21 mouse cellular contexts compared by ENCODE assay signal in genomic region chr12:113030046-113030445, GRCm38 (mm10). TPM values are rescaled to one million over a fixed set of nuclear protein-coding genes. Genes with fewer than 3 reads are reported as not detected.
DNase-seq lines count a peak whose midpoint lies in the region; ATAC-seq and TF ChIP-seq lines count a peak whose summit lies in the region.
"Had no signal": no experiment of that assay in that cellular context is flagged by ENCODE, and none has a peak within 500 bp of the region (broad histone marks: within the 10 kb centered on the region; RNA-seq: fewer than 3 reads in every experiment).

No protein-coding gene starts in this region.

- H3K27ac ChIP-seq in intestine, embryonic 16.5 days (ENCODE audit: low read length): no peak overlapping the region
- H3K27ac ChIP-seq in intestine, embryonic 15.5 days: no peak overlapping the region
- H3K27ac ChIP-seq in spleen, adult 2 months (ENCODE audit: insufficient read depth, low read length): peak overlapping the region; percentile 17; the same call in 1 of the 2 replicates
- H3K27ac ChIP-seq in liver, embryonic 14.5 days: peak overlapping the region; percentile 89
- H3K27ac ChIP-seq in heart, adult 2 months: no peak overlapping the region
- H3K27ac ChIP-seq in forebrain, embryonic 11.5 days (ENCODE audit: low read depth, low read length): no peak overlapping the region
- H3K27ac ChIP-seq: forebrain, embryonic 12.5 days; limb, embryonic 12.5 days had no signal

- H3K27me3 ChIP-seq in intestine, embryonic 16.5 days (replicated peaks; ENCODE audit: control insufficient read depth, insufficient read depth, low read length): no peaks in the 10 kb centered on the region
- no peaks in the 10 kb centered on the region for H3K27me3 ChIP-seq in intestine, embryonic 15.5 days (replicated peaks)
- H3K27me3 ChIP-seq in spleen, adult 2 months (ENCODE audit: control insufficient read depth, insufficient read depth, low read length): no peaks in the 10 kb centered on the region
- no peaks in the 10 kb centered on the region for H3K27me3 ChIP-seq in liver, embryonic 14.5 days (ENCODE audit: control insufficient read depth, insufficient read depth, low read length)
- H3K27me3 ChIP-seq in heart, adult 2 months (ENCODE audit: control insufficient read depth, insufficient read depth, low read length): no peaks in the 10 kb centered on the region
- no peaks in the 10 kb centered on the region for H3K27me3 ChIP-seq in forebrain, embryonic 11.5 days (ENCODE audit: control insufficient read depth, insufficient read depth, low read length)
- H3K27me3 ChIP-seq: CH12.LX; forebrain, embryonic 12.5 days; hindbrain, embryonic 13.5 days; limb, embryonic 12.5 days had no signal

- no peak for TF ChIP-seq CTCF in spleen, adult 2 months (IDR thresholded peaks at IDR 0.05; ENCODE audit: extremely low read depth, insufficient read depth, insufficient read length, insufficient replicate concordance)
- TF ChIP-seq CTCF in liver, embryonic 14.5 days (IDR thresholded peaks at IDR 0.05; ENCODE audit: low read depth): no peak
- TF ChIP-seq CTCF in heart, adult 2 months (IDR thresholded peaks at IDR 0.05): no peak

- no peak overlapping the region for H3K9ac ChIP-seq in intestine, embryonic 16.5 days (ENCODE audit: low read depth, low read length)
- H3K9ac ChIP-seq in intestine, embryonic 15.5 days: no peak overlapping the region
- H3K9ac ChIP-seq in liver, embryonic 14.5 days (replicated peaks): peak overlapping the region; percentile 49; the same call in 1 of the 2 replicates
- no peak overlapping the region for H3K9ac ChIP-seq in heart, adult 2 months (ENCODE audit: low read depth, low read length)
- no peak overlapping the region for H3K9ac ChIP-seq in forebrain, embryonic 11.5 days (ENCODE audit: low read length)
- H3K9ac ChIP-seq: forebrain, embryonic 12.5 days; hindbrain, embryonic 13.5 days; limb, embryonic 12.5 days had no signal

- no peak for TF ChIP-seq EP300 in liver, embryonic 14.5 days (IDR thresholded peaks at IDR 0.05; ENCODE audit: low read depth)
- TF ChIP-seq EP300 in heart, adult 2 months (IDR thresholded peaks at IDR 0.05; ENCODE audit: insufficient read depth, low read depth, low read length): no peak

- WGBS in intestine, embryonic 16.5 days: 42% methylated on average over 4 of the region's 4 CpGs
- WGBS in intestine, embryonic 15.5 days: 48% methylated on average over 4 of the region's 4 CpGs
- WGBS in spleen, adult 2 months: 67% methylated on average over 4 of the region's 4 CpGs
- WGBS in liver, embryonic 14.5 days (ENCODE audit: insufficient replicate concordance): 61% methylated on average over 4 of the region's 4 CpGs
- WGBS in heart, adult 2 months: 79% methylated on average over 4 of the region's 4 CpGs
- WGBS in forebrain, embryonic 11.5 days: 78% methylated on average over 4 of the region's 4 CpGs

- H3K4me2 ChIP-seq in intestine, embryonic 16.5 days (ENCODE audit: low read depth, low read length): no peak overlapping the region
- no peak overlapping the region for H3K4me2 ChIP-seq in intestine, embryonic 15.5 days (replicated peaks)
- H3K4me2 ChIP-seq in liver, embryonic 14.5 days (ENCODE audit: low read depth): no peak overlapping the region
- H3K4me2 ChIP-seq in forebrain, embryonic 11.5 days (ENCODE audit: low read depth, low read length, severe bottlenecking): no peak overlapping the region
- H3K4me2 ChIP-seq: forebrain, embryonic 12.5 days; hindbrain, embryonic 13.5 days; limb, embryonic 12.5 days had no signal

- ATAC-seq in intestine, embryonic 16.5 days: 0 out of 2 replicates have a peak, but pooled peaks have one; percentile 50
- ATAC-seq in intestine, embryonic 15.5 days: no peak; the same call in 1 of the 2 replicates
- ATAC-seq in liver, embryonic 14.5 days (ENCODE audit: insufficient read depth): no peak
- no peak for ATAC-seq in forebrain, embryonic 11.5 days (replicated peaks; ENCODE audit: low FRiP score)

- no peak for TF ChIP-seq POLR2A in spleen, adult 2 months (IDR thresholded peaks at IDR 0.05; ENCODE audit: low read depth, low read length)
- no peak for TF ChIP-seq POLR2A in heart, adult 2 months (IDR thresholded peaks at IDR 0.05; ENCODE audit: insufficient read depth, low read depth, low read length)

- no peak for DNase-seq in spleen, adult 2 months (ENCODE audit: low read depth in 1 of 2, low spot score in 2 of 2)
- DNase-seq in spleen, adult 12 weeks (ENCODE audit: low spot score): no peak
- DNase-seq in liver, embryonic 14.5 days (ENCODE audit: low read depth in 3 of 3, low spot score in 3 of 3): no peak
- DNase-seq in heart, adult 2 months: no peak
- no peak for DNase-seq in forebrain, embryonic 11.5 days (ENCODE audit: low spot score)
- DNase-seq: adrenal gland, postnatal 25 days; cerebellum, adult 11-12 months; cerebellum, postnatal 25 days; gastrocnemius, postnatal 25 days; lung, postnatal 10 days; midbrain, embryonic 14.5 days; thymus, adult 2 months had no signal

- H3K79me2 ChIP-seq in heart, adult 2 months (replicated peaks; ENCODE audit: control insufficient read depth, insufficient read depth, low read length): 0 out of 2 replicates have a peak, but pooled peaks cover 2% of the 10 kb centered on the region

- peaks cover 6% of the 10 kb centered on the region for H3K4me1 ChIP-seq in intestine, embryonic 16.5 days (ENCODE audit: control insufficient read depth, insufficient read depth, low read length)
- H3K4me1 ChIP-seq in intestine, embryonic 15.5 days (replicated peaks): peaks cover 18% of the 10 kb centered on the region; the same call in 1 of the 2 replicates
- H3K4me1 ChIP-seq in spleen, adult 2 months (ENCODE audit: control insufficient read depth, insufficient read depth, insufficient read length): peaks cover 18% of the 10 kb centered on the region; the same call in 1 of the 2 replicates
- peaks cover 28 to 34% of the 10 kb centered on the region in 2 experiments for H3K4me1 ChIP-seq in liver, embryonic 14.5 days (replicated peaks; ENCODE audit: control insufficient read depth in 2 of 2, insufficient read depth in 2 of 2, low read length in 1 of 2)
- H3K4me1 ChIP-seq in heart, adult 2 months (ENCODE audit: control insufficient read depth, insufficient read depth, low read length): peaks cover 24% of the 10 kb centered on the region
- peaks cover 7% of the 10 kb centered on the region for H3K4me1 ChIP-seq in forebrain, embryonic 11.5 days (replicated peaks; ENCODE audit: control insufficient read depth, insufficient read depth, low read length)

- no peak overlapping the region for H3K4me3 ChIP-seq in intestine, embryonic 16.5 days (ENCODE audit: low read length)
- no peak overlapping the region for H3K4me3 ChIP-seq in intestine, embryonic 15.5 days (replicated peaks)
- H3K4me3 ChIP-seq in spleen, adult 2 months (ENCODE audit: extremely low read depth, insufficient read depth, insufficient read length): no peak overlapping the region
- H3K4me3 ChIP-seq in liver, embryonic 14.5 days (ENCODE audit: insufficient read depth in 1 of 2, low read depth in 2 of 2, low read length in 2 of 2): no peak overlapping the region
- H3K4me3 ChIP-seq in heart, adult 2 months: no peak overlapping the region
- H3K4me3 ChIP-seq in forebrain, embryonic 11.5 days (ENCODE audit: low read depth, low read length): no peak overlapping the region
- H3K4me3 ChIP-seq: forebrain, embryonic 12.5 days; hindbrain, embryonic 13.5 days; limb, embryonic 12.5 days had no signal

- intact Hi-C loops in heart, adult 2 months (cut with DNase I): no loop called here

- no peaks in the 10 kb centered on the region; the same call in 1 of the 2 replicates for H3K36me3 ChIP-seq in intestine, embryonic 16.5 days (ENCODE audit: control insufficient read depth, insufficient read depth, low read length)
- no peaks in the 10 kb centered on the region for H3K36me3 ChIP-seq in intestine, embryonic 15.5 days
- no peaks in the 10 kb centered on the region for H3K36me3 ChIP-seq in spleen, adult 2 months (ENCODE audit: control insufficient read depth, insufficient read depth, low read length)
- H3K36me3 ChIP-seq in liver, embryonic 14.5 days (replicated peaks; ENCODE audit: control insufficient read depth, insufficient read depth, low read depth): no peaks in the 10 kb centered on the region
- no peaks in the 10 kb centered on the region for H3K36me3 ChIP-seq in heart, adult 2 months (ENCODE audit: control insufficient read depth, insufficient read depth, low read length)
- H3K36me3 ChIP-seq in forebrain, embryonic 11.5 days (ENCODE audit: control insufficient read depth, insufficient read depth, low read length): no peaks in the 10 kb centered on the region

- no peaks in the 10 kb centered on the region for H3K9me3 ChIP-seq in intestine, embryonic 16.5 days (ENCODE audit: control insufficient read depth, low read length)
- H3K9me3 ChIP-seq in intestine, embryonic 15.5 days: no peaks in the 10 kb centered on the region
- H3K9me3 ChIP-seq in liver, embryonic 14.5 days (ENCODE audit: control insufficient read depth, low read length): no peaks in the 10 kb centered on the region
- no peaks in the 10 kb centered on the region for H3K9me3 ChIP-seq in forebrain, embryonic 11.5 days (ENCODE audit: control insufficient read depth, low read length)
- H3K9me3 ChIP-seq: forebrain, embryonic 12.5 days; hindbrain, embryonic 13.5 days; limb, embryonic 12.5 days had no signal

RNA-seq across cellular contexts. Expression of gene Pacs2, which starts 15.7 kb away (rescaled TPM):
- polyA plus RNA-seq in intestine, embryonic 16.5 days (2015; fragmentation: Nextera tagmentation; extraction: Ambion mirVana): 7.3 and 9.8 TPM in 2 replicates
- 11.7 and 12.1 TPM in 2 replicates for polyA plus RNA-seq in intestine, embryonic 15.5 days (2015; fragmentation: Nextera tagmentation; extraction: Ambion mirVana)
- polyA plus RNA-seq in spleen, adult 2 months (2012; rRNA removed): 29.1 and 38.6 TPM in 2 replicates
- polyA plus RNA-seq in liver, embryonic 14.5 days (2012; rRNA removed): 9.1 and 11.7 TPM in 2 replicates
- polyA plus RNA-seq in liver, embryonic 14.5 days (2014; fragmentation: Nextera tagmentation; extraction: Ambion mirVana): 3.7 and 5.4 TPM in 2 replicates
- 10 to 100 TPM; 34.9 to 37.5 TPM for total RNA-seq in heart, adult 2 months (2021)
- 34.8 and 37.4 TPM in 2 replicates for polyA plus RNA-seq in heart, adult 2 months (2012; rRNA removed)
- 24.7 and 25.6 TPM in 2 replicates for polyA plus RNA-seq in forebrain, embryonic 11.5 days (2014; fragmentation: Nextera tagmentation; extraction: Ambion mirVana)

RNA-seq across cellular contexts. Expression of gene Brf1, which starts 29.5 kb away (rescaled TPM):
- polyA plus RNA-seq in intestine, embryonic 16.5 days (2015; fragmentation: Nextera tagmentation; extraction: Ambion mirVana): 36.5 and 41.6 TPM in 2 replicates
- 45.8 and 49.8 TPM in 2 replicates for polyA plus RNA-seq in intestine, embryonic 15.5 days (2015; fragmentation: Nextera tagmentation; extraction: Ambion mirVana)
- polyA plus RNA-seq in spleen, adult 2 months (2012; rRNA removed): 127 and 186 TPM in 2 replicates
- polyA plus RNA-seq in liver, embryonic 14.5 days (2012; rRNA removed): 21.5 and 32.0 TPM in 2 replicates
- polyA plus RNA-seq in liver, embryonic 14.5 days (2014; fragmentation: Nextera tagmentation; extraction: Ambion mirVana): 19.5 and 22.5 TPM in 2 replicates
- total RNA-seq in heart, adult 2 months (2021): 10 to 100 TPM; 22.3 to 25.1 TPM
- polyA plus RNA-seq in heart, adult 2 months (2012; rRNA removed): 22.4 and 29.3 TPM in 2 replicates
- polyA plus RNA-seq in forebrain, embryonic 11.5 days (2014; fragmentation: Nextera tagmentation; extraction: Ambion mirVana): 67.3 and 70.8 TPM in 2 replicates

RNA-seq across cellular contexts. Expression of gene Tex22, which starts 44.3 kb away (rescaled TPM):
- not detected in 2 replicates for polyA plus RNA-seq in intestine, embryonic 16.5 days (2015; fragmentation: Nextera tagmentation; extraction: Ambion mirVana)
- not detected in 2 replicates for polyA plus RNA-seq in intestine, embryonic 15.5 days (2015; fragmentation: Nextera tagmentation; extraction: Ambion mirVana)
- polyA plus RNA-seq in spleen, adult 2 months (2012; rRNA removed): 0.20 and 0.48 TPM in 2 replicates
- 0.02 TPM in 1 of 2 replicates, not detected in the other for polyA plus RNA-seq in liver, embryonic 14.5 days (2012; rRNA removed)
- not detected in 2 replicates for polyA plus RNA-seq in liver, embryonic 14.5 days (2014; fragmentation: Nextera tagmentation; extraction: Ambion mirVana)
- under 1 TPM; 0.21 to 0.27 TPM for total RNA-seq in heart, adult 2 months (2021)
- 0.50 TPM in 1 of 2 replicates, not detected in the other for polyA plus RNA-seq in heart, adult 2 months (2012; rRNA removed)
- not detected in 2 replicates for polyA plus RNA-seq in forebrain, embryonic 11.5 days (2014; fragmentation: Nextera tagmentation; extraction: Ambion mirVana)
- total RNA-seq: gastrocnemius, postnatal 25 days had no signal
- polyA plus RNA-seq: forebrain, embryonic 12.5 days; heart, embryonic 16.5 days; hindbrain, embryonic 13.5 days; intestine, embryonic 14.5 days; limb, embryonic 12.5 days; midbrain, embryonic 14.5 days; small intestine, adult 2 months had no signal

RNA-seq across cellular contexts. Expression of gene Btbd6, which starts 53.8 kb away (rescaled TPM):
- polyA plus RNA-seq in intestine, embryonic 16.5 days (2015; fragmentation: Nextera tagmentation; extraction: Ambion mirVana): 20.2 and 20.9 TPM in 2 replicates
- polyA plus RNA-seq in intestine, embryonic 15.5 days (2015; fragmentation: Nextera tagmentation; extraction: Ambion mirVana): 19.5 and 22.4 TPM in 2 replicates
- polyA plus RNA-seq in spleen, adult 2 months (2012; rRNA removed): 22.3 and 61.1 TPM in 2 replicates
- polyA plus RNA-seq in liver, embryonic 14.5 days (2012; rRNA removed): 4.1 and 5.5 TPM in 2 replicates
- polyA plus RNA-seq in liver, embryonic 14.5 days (2014; fragmentation: Nextera tagmentation; extraction: Ambion mirVana): 3.3 and 4.6 TPM in 2 replicates
- total RNA-seq in heart, adult 2 months (2021): 10 to 100 TPM; 21.8 to 24.3 TPM
- 26.7 and 27.4 TPM in 2 replicates for polyA plus RNA-seq in heart, adult 2 months (2012; rRNA removed)
- polyA plus RNA-seq in forebrain, embryonic 11.5 days (2014; fragmentation: Nextera tagmentation; extraction: Ambion mirVana): 26.7 and 27.8 TPM in 2 replicates

Comparison
In these comparisons a context has a peak if more than half of its experiments do, and no peak if none do; other contexts are left out.
1. H3K27ac ChIP-seq: peak in spleen, adult 2 months (single experiment) and liver, embryonic 14.5 days (single experiment); none in intestine, embryonic 16.5 days (single experiment), intestine, embryonic 15.5 days (single experiment), heart, adult 2 months (single experiment) and forebrain, embryonic 11.5 days (single experiment).